Mouse (Mus musculus) liver, adult 2 months (tissue): ENCODE results near the gene Tssc4. TPM values are rescaled to one million over a fixed set of nuclear protein-coding genes. Genes with fewer than 3 reads are reported as not detected.

Experiments
- DNase-seq: peaks from one replicate; pipeline ENCODE4 v3.0.0-alpha.2; 2011; ENCODE audit warnings: low read depth, low spot score; ENCODE audit errors: extremely low read depth
- H3K27ac ChIP-seq: fragments of 200-500 bp; replicated peaks from 2 replicates; pipeline ENCODE4 v1.5.1; 2012; ENCODE audit warnings: low read depth, mild to moderate bottlenecking, control low read depth, inconsistent platforms, low read length; ENCODE audit not compliant: insufficient read depth
- H3K27me3 ChIP-seq: fragments of 200-500 bp; 2 replicates; pipeline ENCODE4 v1.6.1; 2012; ENCODE audit warnings: mild to moderate bottlenecking, moderate library complexity, low read length, inconsistent platforms; ENCODE audit not compliant: control insufficient read depth, insufficient read depth
- H3K36me3 ChIP-seq: fragments of 200-500 bp; 2 replicates; pipeline ENCODE4 v1.6.1; 2012; ENCODE audit warnings: low read length, inconsistent platforms; ENCODE audit not compliant: control insufficient read depth, insufficient read depth
- H3K4me1 ChIP-seq: fragments of 200-500 bp; 2 replicates; pipeline ENCODE4 v1.6.1; 2011; ENCODE audit warnings: low read length; ENCODE audit not compliant: control insufficient read depth, insufficient read depth
- H3K4me3 ChIP-seq: fragments of 200-500 bp; 2 replicates; pipeline ENCODE4 v1.5.1; 2011; ENCODE audit warnings: low read depth, mild to moderate bottlenecking, control low read depth, low read length, moderate library complexity; ENCODE audit not compliant: insufficient read depth
- H3K79me2 ChIP-seq: fragments of 200-500 bp; 2 replicates; pipeline ENCODE4 v1.6.1; 2012; ENCODE audit warnings: inconsistent platforms, mild to moderate bottlenecking, low read length, moderate library complexity; ENCODE audit not compliant: control insufficient read depth, insufficient read depth
- H3K9ac ChIP-seq: fragments of 200-500 bp; 2 replicates; pipeline ENCODE4 v1.6.1; 2012; ENCODE audit warnings: low read depth, mild to moderate bottlenecking, control low read depth, inconsistent platforms, low read length
- CTCF ChIP-seq: fragments of 200-500 bp; IDR thresholded peaks from 2 replicates; pipeline ENCODE4 v1.5.1; 2011; ENCODE audit warnings: low read depth, low read length, control low read depth
- POLR2A ChIP-seq: fragments of 200-500 bp; IDR thresholded peaks from 2 replicates; pipeline ENCODE4 v1.6.1; 2011; ENCODE audit warnings: low read length, control low read depth; ENCODE audit not compliant: insufficient read depth; ENCODE audit errors: extremely low read depth
- WGBS: fragments of 180-500 bp; shearing (Covaris S2); methylation state at CpG from one replicate; pipeline ENCODE4 v1.1.7; 2018; 5-methylcytosine and 5-hydroxymethylcytosine counted together
- polyA plus RNA-seq: library from polyadenylated mRNA; depleted of rRNA; stranded (reverse); fragments of >200 nt; gene quantifications from 2 replicates; pipeline ENCODE4 v1.2.3, GENCODE M21; 2012
- total RNA-seq: library from RNA; depleted of rRNA; stranded (reverse); fragments of >200 nt; gene quantifications from 2 replicates; pipeline ENCODE4 v1.2.3, GENCODE M21; 2014

Gene Tssc4
- total and polyA plus RNA-seq, 2 experiments, result 11.9 to 47.7 TPM

DNA sequence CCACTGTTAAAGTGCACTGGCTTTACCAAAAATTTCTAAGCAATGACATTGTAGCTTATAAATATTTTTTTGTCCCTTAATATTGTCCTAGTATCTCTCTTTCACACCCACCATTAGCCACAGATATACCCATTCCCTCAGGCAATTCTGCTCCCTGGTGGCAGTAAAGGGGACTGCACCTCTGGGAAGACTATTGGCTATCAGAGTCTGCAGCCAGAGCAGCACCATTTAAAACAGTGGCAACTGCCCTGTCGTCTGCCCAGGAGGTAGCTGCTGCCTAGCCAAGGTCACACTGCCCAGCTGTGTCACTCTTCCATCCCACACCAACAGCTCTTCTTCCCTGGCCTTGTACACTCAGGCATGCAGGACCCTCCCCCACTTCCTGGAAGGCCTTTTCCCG lies 17.3 kb downstream of the Tssc4 start:
- peak; percentile 36 for DNase-seq
- Histone ChIP-seq H3K4me1 (no peaks in the 10 kb centered on the region), H3K9ac (no peak overlapping the region), H3K79me2 (no peaks in the 10 kb centered on the region), H3K36me3 (no peaks in the 10 kb centered on the region), H3K4me3 (no peak overlapping the region), H3K27me3 (no peaks in the 10 kb centered on the region), H3K27ac (no peak overlapping the region)
- 59% methylated on average over 2 of the region's 2 CpGs for WGBS
- no peak for TF ChIP-seq POLR2A
- peak; percentile 75 for TF ChIP-seq CTCF

DNA sequence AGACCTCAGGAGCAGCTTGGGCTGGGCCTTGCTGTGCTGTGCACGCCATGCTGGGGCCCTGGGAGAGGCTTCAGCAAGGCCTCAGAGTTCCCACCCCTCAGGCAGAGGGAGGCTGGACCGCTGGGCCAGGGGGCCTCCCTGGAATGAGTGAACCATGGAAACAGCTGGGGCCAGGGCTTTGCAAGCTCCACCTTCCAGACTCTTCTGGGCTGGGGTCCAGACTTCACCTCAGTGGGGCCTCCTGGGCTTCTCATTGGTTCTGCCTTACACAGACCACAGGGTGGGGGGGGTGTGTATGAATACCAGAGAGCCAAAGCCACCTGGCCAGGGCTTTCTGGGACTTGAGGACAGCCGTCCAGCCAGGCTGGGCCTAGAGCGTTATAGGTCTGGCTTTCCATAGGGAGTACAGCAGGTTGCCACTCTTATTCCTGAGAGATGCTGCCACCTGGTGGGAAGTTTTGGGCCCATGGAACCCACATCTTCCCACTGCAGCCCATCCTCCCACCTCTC lies 18.1 kb downstream of the Tssc4 start:
- Histone ChIP-seq H3K79me2 (no peaks in the 10 kb centered on the region), H3K4me1 (no peaks in the 10 kb centered on the region), H3K36me3 (no peaks in the 10 kb centered on the region), H3K27ac (no peak overlapping the region), H3K27me3 (no peaks in the 10 kb centered on the region), H3K9ac (no peak overlapping the region), H3K4me3 (no peak overlapping the region)
- peak; percentile 19 for DNase-seq
- 66% methylated on average over 4 of the region's 4 CpGs for whole genome bisulfite sequencing
- TF ChIP-seq CTCF, result peak; percentile 67
- no peak for TF ChIP-seq POLR2A

DNA sequence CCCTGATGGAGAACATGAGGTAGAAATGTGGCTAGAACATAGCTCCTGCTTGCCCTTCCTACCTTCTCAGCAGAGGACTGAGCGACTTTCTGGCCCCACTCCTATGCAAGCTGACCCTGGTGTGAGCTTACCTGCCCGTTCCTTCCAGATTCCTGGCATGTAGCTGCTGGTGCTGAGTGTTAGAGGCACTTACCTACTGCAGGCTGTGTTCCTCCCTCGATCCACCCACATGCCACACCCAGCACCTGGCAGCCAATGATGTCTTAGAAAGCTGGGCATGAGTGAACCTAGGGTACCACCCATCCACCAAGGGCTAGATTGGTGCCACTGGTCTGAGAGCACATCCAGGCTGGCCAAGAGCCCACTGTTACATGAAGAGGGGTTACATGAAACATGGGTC lies 24.8 kb downstream of the Tssc4 start:
- no peak overlapping the region for H3K9ac ChIP-seq
- DNase-seq, result no peak
- 83% methylated on average over 3 of the region's 3 CpGs for WGBS
- H3K27me3 ChIP-seq, result no peaks in the 10 kb centered on the region
- no peaks in the 10 kb centered on the region for H3K36me3 ChIP-seq
- TF ChIP-seq CTCF, result no peak
- TF ChIP-seq POLR2A, result no peak
- H3K27ac ChIP-seq, result no peak overlapping the region
- no peaks in the 10 kb centered on the region for H3K79me2 ChIP-seq
- H3K4me3 ChIP-seq, result no peak overlapping the region
- H3K4me1 ChIP-seq, result no peaks in the 10 kb centered on the region

DNA sequence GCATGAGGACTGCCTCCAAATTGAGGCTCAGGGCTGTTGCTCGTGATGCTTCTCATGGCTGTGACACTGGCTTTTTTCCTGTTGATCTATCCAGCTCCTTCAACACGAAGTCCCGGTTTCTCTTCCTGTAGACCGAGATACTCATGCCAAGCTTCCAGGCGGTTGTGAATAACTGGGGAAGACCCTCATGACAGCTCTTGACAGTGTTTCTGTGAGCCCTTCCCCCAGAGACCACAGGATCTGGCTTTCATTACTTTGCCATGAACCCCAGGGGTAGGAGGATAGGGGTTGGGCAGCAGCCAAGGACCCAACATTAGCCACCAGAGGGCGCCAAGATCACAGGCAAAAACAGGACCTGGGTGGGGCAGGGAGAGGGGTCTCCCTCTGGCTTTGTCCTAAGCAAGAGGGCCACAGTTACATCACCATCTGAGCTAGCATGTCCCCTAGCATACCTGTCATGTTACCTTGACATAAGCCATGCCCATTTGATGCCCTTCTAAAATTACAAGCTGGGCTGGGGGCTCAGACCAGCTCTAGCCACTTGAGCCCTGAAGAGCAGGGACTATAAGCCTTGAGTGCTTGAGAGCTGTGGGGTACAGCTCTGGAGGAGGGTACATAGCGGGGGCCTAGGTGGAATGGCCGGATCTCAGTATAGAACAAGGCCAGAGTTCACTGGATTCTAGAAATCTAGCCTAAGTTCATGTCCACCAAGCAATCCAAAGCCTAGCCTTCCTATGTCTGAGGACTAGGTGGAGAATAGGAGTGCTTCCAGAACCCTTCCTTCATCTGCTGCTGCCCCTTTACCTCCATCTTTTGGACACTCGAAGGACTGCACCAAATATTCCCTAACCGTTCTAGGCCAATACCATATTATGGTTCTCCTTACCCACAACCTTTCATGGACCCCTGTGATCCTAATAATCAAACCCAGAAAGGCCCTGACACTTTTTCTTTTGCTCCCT lies 25.8 kb downstream of the Tssc4 start, which contains the start of gene Trpm5:
Gene Trpm5 (minus strand): TSS at position 51 of the 962 bp plus-strand sequence.
- Histone ChIP-seq H3K36me3 (no peaks in the 10 kb centered on the region), H3K4me1 (no peaks in the 10 kb centered on the region), H3K4me3 (no peak within 1 kb of the TSS), H3K27me3 (no peaks in the 10 kb centered on the region), H3K79me2 (no peaks in the 10 kb centered on the region), H3K27ac (no peak within 1 kb of the TSS), H3K9ac (no peak within 1 kb of the TSS)
- WGBS, result 45% methylated on average over 10 of the region's 10 CpGs
- no peak for DNase-seq
- no peak for TF ChIP-seq POLR2A
- TF ChIP-seq CTCF, result peak; percentile 92

DNA sequence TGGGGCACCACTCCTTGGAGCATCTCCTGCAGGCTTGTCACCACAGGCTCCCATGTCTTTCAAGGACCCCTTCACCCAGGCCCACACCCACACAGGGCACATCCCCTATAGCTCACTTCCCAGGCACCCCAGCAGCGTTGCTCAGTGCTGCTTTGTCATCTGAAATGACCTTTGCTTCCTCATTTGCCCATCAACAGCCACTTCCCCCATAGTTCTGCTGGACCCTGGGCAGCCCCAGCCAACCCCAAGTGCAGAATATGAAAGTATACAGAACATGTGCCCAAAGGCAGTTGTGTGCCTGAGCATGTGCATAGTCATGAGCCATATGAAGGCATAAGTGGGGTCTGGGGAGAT lies 26.5 kb downstream of the Tssc4 start:
- TF ChIP-seq CTCF, result no peak
- TF ChIP-seq POLR2A, result no peak
- no peak overlapping the region for H3K4me3 ChIP-seq
- H3K36me3 ChIP-seq, result no peaks in the 10 kb centered on the region
- no peaks in the 10 kb centered on the region for H3K27me3 ChIP-seq
- H3K9ac ChIP-seq, result no peak overlapping the region
- H3K79me2 ChIP-seq, result no peaks in the 10 kb centered on the region
- H3K27ac ChIP-seq, result no peak overlapping the region
- DNase-seq, result no peak
- 39% methylated on average over 1 of the region's 1 CpGs for WGBS
- no peaks in the 10 kb centered on the region for H3K4me1 ChIP-seq

DNA sequence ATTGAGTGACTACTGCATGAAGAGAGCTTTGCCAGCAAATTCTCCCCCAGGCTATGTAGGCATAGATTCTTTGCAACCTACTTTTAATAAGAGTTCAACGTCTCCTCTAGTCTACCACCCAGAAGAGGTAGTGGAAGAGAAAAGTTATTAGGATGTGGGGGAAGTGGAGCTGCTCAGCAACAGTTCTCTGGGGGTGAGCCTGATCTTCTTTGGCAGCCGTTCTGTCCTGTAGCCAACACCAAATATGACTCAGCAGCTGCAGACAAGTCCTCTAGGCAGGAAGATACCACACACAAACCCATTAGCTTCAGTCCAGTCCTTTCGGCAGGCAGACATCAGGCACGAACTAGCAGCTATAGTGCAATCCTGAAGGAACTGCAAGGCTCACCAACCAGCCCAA lies 31.7 kb downstream of the Tssc4 start:
- Histone ChIP-seq H3K27ac (no peak overlapping the region), H3K4me1 (no peaks in the 10 kb centered on the region), H3K79me2 (no peaks in the 10 kb centered on the region), H3K27me3 (no peaks in the 10 kb centered on the region), H3K9ac (no peak overlapping the region), H3K4me3 (no peak overlapping the region), H3K36me3 (no peaks in the 10 kb centered on the region)
- no peak for DNase-seq
- WGBS, result 60% methylated on average over 4 of the region's 4 CpGs
- no peak for TF ChIP-seq CTCF
- no peak for TF ChIP-seq POLR2A
